Mouse (Mus musculus): ENCODE data around the gene Ndufs7. TPM values are rescaled to one million over a fixed set of nuclear protein-coding genes. Genes with fewer than 3 reads are reported as not detected.

Gene Ndufs7
- polyA plus RNA-seq, 1 experiment from 2014 or later: 319 TPM

DNA sequence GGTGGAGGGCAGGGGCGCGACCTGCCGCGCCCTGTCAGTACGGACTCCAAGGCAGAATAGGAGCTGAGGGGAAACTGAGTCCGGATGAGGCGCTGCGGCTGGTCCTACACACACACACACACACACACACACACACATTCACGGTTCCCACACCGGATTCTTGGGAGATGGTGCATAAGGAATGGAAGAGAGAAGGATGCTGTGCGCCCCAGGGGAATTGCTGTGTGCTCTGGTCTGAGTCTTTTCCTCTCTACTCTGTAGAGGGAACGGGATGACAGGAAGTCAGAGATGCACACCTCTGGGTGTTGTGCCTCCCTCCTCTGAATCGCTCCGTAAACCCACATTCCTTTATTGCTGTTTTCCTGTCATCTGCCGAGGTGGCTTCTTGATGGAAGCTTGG lies 50.4 kb downstream of the Ndufs7 start:
- Histone ChIP-seq H3K9ac (no peak overlapping the region), H3K4me3 (ENCODE audit: low read depth, low read length) (no peak overlapping the region)

GRCm38 (mm10) chr10:80299824-80300223 lies 50.9 kb downstream of the Ndufs7 start:
- no peak for DNase-seq
- Histone ChIP-seq H3K4me3 (ENCODE audit: low read depth, low read length) (no peak overlapping the region), H3K4me1 (ENCODE audit: insufficient read depth) (no peaks in the 10 kb centered on the region), H3K9me3 (ENCODE audit: low read depth, low read length) (no peaks in the 10 kb centered on the region), H3K27me3 (ENCODE audit: insufficient read depth, low read length) (peaks cover 63% of the 10 kb centered on the region), H3K4me2 (no peak overlapping the region), H3K27ac (ENCODE audit: low read depth) (no peak overlapping the region), H3K9ac (no peak overlapping the region), H3K36me3 (ENCODE audit: insufficient read depth) (peaks cover 4% of the 10 kb centered on the region)
- WGBS: 54% methylated on average over 10 of the region's 10 CpGs
- TF ChIP-seq CTCF (IDR thresholded peaks at IDR 0.05; ENCODE audit: low read depth): no peak
- ATAC-seq (ENCODE audit: insufficient read depth): no peak

More for the DNA sequence above, 50.4 kb downstream of the Ndufs7 start:
- peaks cover 9% of the 10 kb centered on the region for H3K36me3 ChIP-seq (ENCODE audit: insufficient read depth)
- TF ChIP-seq CTCF (IDR thresholded peaks at IDR 0.05; ENCODE audit: low read depth): no peak
- no peak overlapping the region for H3K4me2 ChIP-seq
- 14% methylated on average over 15 of the region's 15 CpGs for WGBS
- peaks cover 58% of the 10 kb centered on the region for H3K27me3 ChIP-seq (ENCODE audit: insufficient read depth, low read length)
- no peaks in the 10 kb centered on the region for H3K9me3 ChIP-seq (ENCODE audit: low read depth, low read length)
- H3K27ac ChIP-seq (ENCODE audit: low read depth): no peak overlapping the region
- DNase-seq (no peak), ATAC-seq (ENCODE audit: insufficient read depth) (no peak)
- no peaks in the 10 kb centered on the region for H3K4me1 ChIP-seq (ENCODE audit: insufficient read depth)

DNA sequence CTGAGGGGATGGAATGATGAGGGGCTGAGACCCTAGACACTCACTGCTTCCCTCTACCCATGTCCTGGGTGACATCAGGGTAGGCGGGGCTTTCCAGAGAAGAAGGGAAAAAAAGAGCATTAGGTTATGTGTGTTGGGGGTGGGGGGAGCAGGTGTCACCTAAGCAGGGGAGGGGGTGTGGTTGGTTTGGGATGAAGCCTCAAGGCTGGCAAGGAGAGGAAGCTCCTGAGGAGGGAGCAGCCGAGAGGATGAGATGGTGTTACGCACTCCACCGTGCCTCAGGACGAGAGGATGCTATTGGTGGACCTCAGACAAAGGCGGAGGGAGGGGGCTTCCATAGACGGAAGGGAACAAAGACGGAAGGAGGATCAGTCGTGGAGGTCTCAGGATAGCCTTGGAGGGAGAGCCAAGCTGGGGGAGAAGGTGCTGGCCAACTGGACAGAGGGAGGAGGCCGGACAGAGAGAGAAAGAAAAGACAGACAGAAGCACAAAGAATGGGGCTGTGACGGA lies 51.8 kb downstream of the Ndufs7 start:
- Histone ChIP-seq H3K27ac (ENCODE audit: low read depth) (no peak overlapping the region), H3K27me3 (ENCODE audit: insufficient read depth, low read length) (peaks cover 72% of the 10 kb centered on the region), H3K4me2 (no peak overlapping the region), H3K36me3 (ENCODE audit: insufficient read depth) (no peaks in the 10 kb centered on the region), H3K9me3 (ENCODE audit: low read depth, low read length) (no peaks in the 10 kb centered on the region), H3K9ac (no peak overlapping the region), H3K4me1 (ENCODE audit: insufficient read depth) (no peaks in the 10 kb centered on the region), H3K4me3 (ENCODE audit: low read depth, low read length) (no peak overlapping the region)
- ATAC-seq (ENCODE audit: insufficient read depth) (no peak), DNase-seq (no peak)
- WGBS: 25% methylated on average over 11 of the region's 11 CpGs
- no peak for TF ChIP-seq CTCF (IDR thresholded peaks at IDR 0.05; ENCODE audit: low read depth)

DNA sequence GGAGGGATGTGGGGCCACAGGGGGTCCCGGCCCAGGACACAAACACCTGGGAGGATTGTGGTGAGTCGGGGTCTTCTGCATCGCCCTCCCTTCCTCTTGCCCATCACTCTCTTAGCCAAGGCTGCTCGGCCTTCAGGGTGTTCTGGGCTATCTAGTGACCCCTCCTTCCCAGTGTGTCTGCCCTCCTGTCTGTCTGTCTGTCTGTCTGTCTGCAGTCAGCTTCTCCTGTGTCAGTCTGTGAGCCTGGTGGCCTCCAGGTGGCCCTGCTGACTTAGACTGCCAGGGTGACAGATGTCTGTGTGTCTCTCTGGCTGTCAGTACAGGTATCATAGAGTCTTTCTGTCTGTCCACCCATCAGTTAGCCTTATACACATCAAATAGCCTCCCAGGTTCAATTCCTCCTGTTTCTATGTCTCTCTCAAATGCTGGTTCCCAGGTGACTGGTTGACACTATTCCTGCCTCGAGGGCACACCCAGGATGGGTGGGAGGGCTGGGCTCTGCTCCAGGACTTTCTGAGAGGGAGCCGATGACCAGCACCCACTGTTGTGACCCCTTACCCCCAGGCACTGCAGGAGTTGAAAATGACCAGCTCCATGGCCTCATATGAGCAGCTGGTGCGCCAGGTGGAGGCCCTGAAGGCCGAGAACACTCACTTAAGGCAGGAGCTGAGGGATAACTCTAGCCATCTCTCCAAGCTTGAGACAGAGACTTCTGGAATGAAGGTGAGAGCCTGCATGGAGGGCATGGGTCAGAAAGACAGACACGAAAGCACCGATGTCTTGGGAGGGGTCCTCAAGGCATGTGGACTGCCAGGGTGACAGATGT lies 52.5 kb downstream of the Ndufs7 start:
- Histone ChIP-seq H3K9ac (no peak overlapping the region), H3K4me3 (ENCODE audit: low read depth, low read length) (no peak overlapping the region), H3K4me1 (ENCODE audit: insufficient read depth) (no peaks in the 10 kb centered on the region), H3K4me2 (no peak overlapping the region), H3K27ac (ENCODE audit: low read depth) (no peak overlapping the region), H3K9me3 (ENCODE audit: low read depth, low read length) (no peaks in the 10 kb centered on the region), H3K27me3 (ENCODE audit: insufficient read depth, low read length) (peaks cover 79% of the 10 kb centered on the region), H3K36me3 (ENCODE audit: insufficient read depth) (no peaks in the 10 kb centered on the region)
- ATAC-seq (ENCODE audit: insufficient read depth) (no peak), DNase-seq (no peak)
- TF ChIP-seq CTCF (IDR thresholded peaks at IDR 0.05; ENCODE audit: low read depth): no peak
- WGBS: 77% methylated on average over 10 of the region's 10 CpGs

GRCm38 (mm10) chr10:80302082-80302355 lies 53.1 kb downstream of the Ndufs7 start:
- ATAC-seq (ENCODE audit: insufficient read depth) (no peak), DNase-seq (no peak)
- WGBS: 57% methylated on average over 5 of the region's 5 CpGs
- Histone ChIP-seq H3K4me2 (peak overlapping the region; percentile 20; the same call in 1 of the 2 replicates), H3K9me3 (ENCODE audit: low read depth, low read length) (no peaks in the 10 kb centered on the region), H3K27ac (ENCODE audit: low read depth) (no peak overlapping the region), H3K36me3 (ENCODE audit: insufficient read depth) (no peaks in the 10 kb centered on the region), H3K27me3 (ENCODE audit: insufficient read depth, low read length) (peaks cover 75% of the 10 kb centered on the region), H3K9ac (no peak overlapping the region), H3K4me1 (ENCODE audit: insufficient read depth) (no peaks in the 10 kb centered on the region), H3K4me3 (ENCODE audit: low read depth, low read length) (no peak overlapping the region)
- TF ChIP-seq CTCF (IDR thresholded peaks at IDR 0.05; ENCODE audit: low read depth): no peak

- Histone ChIP-seq H3K27ac (ENCODE audit: low read depth) (no peak overlapping the region), H3K4me3 (ENCODE audit: low read depth, low read length) (no peak overlapping the region), H3K36me3 (ENCODE audit: insufficient read depth) (no peaks in the 10 kb centered on the region), H3K9me3 (ENCODE audit: low read depth, low read length) (no peaks in the 10 kb centered on the region), H3K4me1 (ENCODE audit: insufficient read depth) (no peaks in the 10 kb centered on the region), H3K4me2 (peak overlapping the region; percentile 20; the same call in 1 of the 2 replicates), H3K9ac (no peak overlapping the region), H3K27me3 (ENCODE audit: insufficient read depth, low read length) (peaks cover 71% of the 10 kb centered on the region)
- DNase-seq (peak; percentile 80), ATAC-seq (ENCODE audit: insufficient read depth) (peak; percentile 81)
- 10% methylated on average over 9 of the region's 9 CpGs for WGBS
- TF ChIP-seq CTCF (IDR thresholded peaks at IDR 0.05; ENCODE audit: low read depth): no peak
Observed at GRCm38 (mm10) chr10:80302471-80302881, 53.6 kb downstream of the Ndufs7 start.

DNA sequence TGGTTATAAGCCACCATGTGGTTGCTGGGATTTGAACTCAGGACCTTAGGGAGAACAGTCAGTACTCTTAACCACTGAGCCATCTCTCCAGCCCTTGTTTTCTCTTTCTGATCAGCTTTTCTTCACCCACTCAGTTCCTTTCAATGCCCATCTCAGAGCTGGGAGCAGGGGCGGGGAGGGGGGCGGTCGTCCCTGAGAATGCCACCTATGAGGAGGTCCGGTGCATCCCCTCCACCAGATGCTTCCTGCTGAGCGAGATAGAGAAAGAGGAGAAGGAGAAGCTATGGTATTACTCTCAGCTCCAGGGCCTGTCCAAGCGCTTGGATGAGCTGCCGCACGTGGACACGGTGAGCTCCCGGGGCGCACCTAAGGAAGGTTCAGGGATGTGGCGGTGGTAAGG lies 55.5 kb downstream of the Ndufs7 start:
- H3K4me3 ChIP-seq (ENCODE audit: low read depth, low read length): 0 out of 2 replicates have a peak overlapping the region, but pooled peaks have one; percentile 8
- peaks cover 51% of the 10 kb centered on the region for H3K27me3 ChIP-seq (ENCODE audit: insufficient read depth, low read length)
- H3K4me1 ChIP-seq (ENCODE audit: insufficient read depth): no peaks in the 10 kb centered on the region
- WGBS: 19% methylated on average over 12 of the region's 12 CpGs
- ATAC-seq (ENCODE audit: insufficient read depth) (no peak), DNase-seq (no peak)
- no peaks in the 10 kb centered on the region for H3K9me3 ChIP-seq (ENCODE audit: low read depth, low read length)
- H3K4me2 ChIP-seq: peak overlapping the region; percentile 43
- TF ChIP-seq CTCF (IDR thresholded peaks at IDR 0.05; ENCODE audit: low read depth): no peak
- H3K36me3 ChIP-seq (ENCODE audit: insufficient read depth): no peaks in the 10 kb centered on the region
- no peak overlapping the region for H3K27ac ChIP-seq (ENCODE audit: low read depth)
- 0 out of 2 replicates have a peak overlapping the region, but pooled peaks have one; percentile 5 for H3K9ac ChIP-seq

Data from lung, embryonic 14.5 days (tissue).